Comparison of ENCODE assay signal across 10 mouse cellular contexts in the genomic region with DNA sequence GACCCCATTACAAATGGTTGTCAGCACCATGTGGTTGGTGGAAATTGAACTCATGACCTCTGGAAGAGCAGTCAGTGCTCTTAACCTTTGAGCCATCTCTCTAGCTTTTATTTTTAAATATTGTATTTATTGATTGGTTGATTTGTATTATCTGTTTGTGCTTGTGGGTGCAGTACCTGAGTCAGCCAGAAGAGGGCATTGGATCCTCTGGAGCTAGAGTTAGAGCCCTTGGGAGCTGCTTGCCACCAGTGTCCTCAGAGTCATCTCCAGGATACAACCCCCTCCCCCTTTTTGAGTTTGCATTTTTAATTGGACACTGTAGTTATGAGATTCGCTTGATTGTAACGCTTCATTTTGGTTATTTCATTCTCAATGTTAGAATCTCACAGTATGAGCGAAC. TPM values are rescaled to one million over a fixed set of nuclear protein-coding genes. Genes with fewer than 3 reads are reported as not detected.
DNase-seq lines count a peak whose midpoint lies in the region; ATAC-seq and TF ChIP-seq lines count a peak whose summit lies in the region.
"Had no signal": no experiment of that assay in that cellular context is flagged by ENCODE, and none has a peak within 500 bp of the region (broad histone marks: within the 10 kb centered on the region; RNA-seq: fewer than 3 reads in every experiment).

No protein-coding gene starts in this region.

- no peak overlapping the region for H3K9ac ChIP-seq in kidney, embryonic 14.5 days (ENCODE audit: low read depth, low read length)
- H3K9ac ChIP-seq in lung, embryonic 14.5 days, result no peak overlapping the region
- H3K9ac ChIP-seq: hindbrain, embryonic 15.5 days; neural tube, embryonic 13.5 days had no signal

- H3K4me3 ChIP-seq in kidney, embryonic 14.5 days (ENCODE audit: low read length), result no peak overlapping the region
- no peak overlapping the region for H3K4me3 ChIP-seq in lung, embryonic 14.5 days (ENCODE audit: low read depth, low read length)
- H3K4me3 ChIP-seq: hindbrain, embryonic 15.5 days; neural tube, embryonic 13.5 days had no signal

- H3K9me3 ChIP-seq in kidney, embryonic 14.5 days (ENCODE audit: control insufficient read depth, low read length), result no peaks in the 10 kb centered on the region
- no peaks in the 10 kb centered on the region for H3K9me3 ChIP-seq in lung, embryonic 14.5 days (ENCODE audit: low read depth, low read length)
- H3K9me3 ChIP-seq: hindbrain, embryonic 15.5 days; neural tube, embryonic 13.5 days had no signal

- H3K36me3 ChIP-seq in kidney, embryonic 14.5 days (ENCODE audit: control insufficient read depth, insufficient read depth, low read length), result no peaks in the 10 kb centered on the region
- H3K36me3 ChIP-seq in lung, embryonic 14.5 days (ENCODE audit: insufficient read depth), result no peaks in the 10 kb centered on the region
- H3K36me3 ChIP-seq: hindbrain, embryonic 15.5 days; neural tube, embryonic 13.5 days had no signal

- H3K27ac ChIP-seq in kidney, embryonic 14.5 days (ENCODE audit: low read depth, low read length), result no peak overlapping the region
- H3K27ac ChIP-seq in lung, embryonic 14.5 days (ENCODE audit: low read depth), result no peak overlapping the region
- H3K27ac ChIP-seq: hindbrain, embryonic 15.5 days; neural tube, embryonic 13.5 days had no signal

- H3K4me2 ChIP-seq in kidney, embryonic 14.5 days (replicated peaks; ENCODE audit: low read depth, low read length), result no peak overlapping the region
- H3K4me2 ChIP-seq in lung, embryonic 14.5 days, result no peak overlapping the region
- H3K4me2 ChIP-seq: hindbrain, embryonic 15.5 days; neural tube, embryonic 13.5 days had no signal

- H3K4me1 ChIP-seq in kidney, embryonic 14.5 days (ENCODE audit: control insufficient read depth, insufficient read depth, low read length), result no peaks in the 10 kb centered on the region
- no peaks in the 10 kb centered on the region for H3K4me1 ChIP-seq in lung, embryonic 14.5 days (ENCODE audit: insufficient read depth)
- H3K4me1 ChIP-seq: hindbrain, embryonic 15.5 days; neural tube, embryonic 13.5 days had no signal

- peak; percentile 73 for TF ChIP-seq CTCF in lung, embryonic 14.5 days (IDR thresholded peaks at IDR 0.05; ENCODE audit: low read depth)

- H3K27me3 ChIP-seq in kidney, embryonic 14.5 days (ENCODE audit: control insufficient read depth, insufficient read depth, low read length), result no peaks in the 10 kb centered on the region
- H3K27me3 ChIP-seq in lung, embryonic 14.5 days (ENCODE audit: insufficient read depth, low read length), result no peaks in the 10 kb centered on the region
- H3K27me3 ChIP-seq: hindbrain, embryonic 15.5 days; neural tube, embryonic 13.5 days had no signal

- 93% methylated on average over 3 of the region's 3 CpGs for WGBS in kidney, embryonic 14.5 days
- WGBS in lung, embryonic 14.5 days, result 91% methylated on average over 3 of the region's 3 CpGs

- peak; percentile 19 to 38 for DNase-seq in cerebellum, adult 18-20 months
- no peak for DNase-seq in cerebellum, adult 11-12 months
- DNase-seq in kidney, adult 9 months, result peak; percentile 61
- DNase-seq in B cell, adult 2 months, result peak; percentile 79 to 80
- peak; percentile 29 to 47 for DNase-seq in cerebellum, postnatal 36 days
- DNase-seq in lung, embryonic 14.5 days, result peak; percentile 44
- peak; percentile 71 for DNase-seq in testis, postnatal 10 days (ENCODE audit: low spot score)

- no peak for ATAC-seq in kidney, embryonic 14.5 days (ENCODE audit: low FRiP score, low TSS enrichment)
- ATAC-seq in lung, embryonic 14.5 days (ENCODE audit: insufficient read depth), result no peak

RNA-seq across cellular contexts. Expression of gene Znrf3, which starts 24.4 kb away (rescaled TPM):
- 20.6 and 21.1 TPM in 2 replicates for polyA plus RNA-seq in kidney, embryonic 14.5 days (2014; fragmentation: Nextera tagmentation; extraction: Ambion mirVana)
- polyA plus RNA-seq in lung, embryonic 14.5 days (2014; fragmentation: Nextera tagmentation; extraction: Ambion mirVana), result 16.8 and 18.0 TPM in 2 replicates

RNA-seq across cellular contexts. Expression of gene Xbp1, which starts 51.4 kb away (rescaled TPM):
- 141 and 174 TPM in 2 replicates for polyA plus RNA-seq in kidney, embryonic 14.5 days (2014; fragmentation: Nextera tagmentation; extraction: Ambion mirVana)
- 180 and 193 TPM in 2 replicates for polyA plus RNA-seq in lung, embryonic 14.5 days (2014; fragmentation: Nextera tagmentation; extraction: Ambion mirVana)
